Mouse (Mus musculus): ENCODE data around the gene DXBay18.
"Not testable (repeated sequence)": the region's sequence is repeated elsewhere in the genome, so short reads cannot be mapped to it uniquely, and the experiment has no call there.

Gene DXBay18

DNA sequence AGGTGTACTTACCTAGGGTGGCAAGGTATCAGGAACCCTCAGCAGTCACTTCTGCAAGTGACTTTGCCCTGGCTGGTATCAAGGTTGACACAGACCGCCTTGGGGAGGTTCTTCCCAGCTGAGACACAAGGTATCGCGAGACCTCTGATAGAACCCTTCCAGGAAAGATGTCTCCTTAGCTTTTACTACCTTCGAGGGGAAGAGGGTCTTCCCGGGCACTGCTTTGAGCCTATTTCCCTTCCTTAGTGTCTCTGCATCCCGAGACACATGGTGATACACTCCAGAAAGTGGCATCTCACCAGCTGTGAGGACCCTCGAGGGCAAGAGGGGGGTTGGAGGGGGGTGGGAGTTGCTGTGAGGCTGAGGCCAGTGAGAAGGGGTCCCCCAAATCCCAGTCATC lies at the start of gene DXBay18:
TSS of gene DXBay18 (minus strand) at position 101 of the 400 bp plus-strand sequence.
- not testable (repeated sequence) for DNase-seq (ENCODE audit: low spot score)

DNA sequence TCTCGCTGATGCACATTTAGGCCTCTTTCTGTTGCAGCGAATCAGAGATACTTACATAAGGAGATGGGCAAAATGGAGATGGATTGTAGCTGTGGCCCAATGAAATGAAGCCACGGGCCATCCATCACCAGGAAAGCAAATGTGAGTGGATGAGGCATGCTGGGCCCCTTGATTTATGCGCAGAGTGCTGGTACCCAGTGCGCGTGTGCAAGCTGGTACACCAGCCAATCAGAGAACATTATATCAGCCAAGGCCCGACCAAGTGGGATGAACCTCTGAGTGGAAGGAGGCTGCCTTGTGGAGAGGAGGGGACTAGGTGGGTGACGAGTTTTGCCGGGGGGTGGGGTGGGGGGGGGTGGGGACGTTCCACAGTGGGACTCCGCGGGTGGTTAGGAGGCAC lies 42.7 kb upstream of the DXBay18 start, which contains the start of gene Xlr3b:
TSS of gene Xlr3b (plus strand) at position 274 of the 400 bp plus-strand sequence.
- peak; percentile 35 for DNase-seq (ENCODE audit: low spot score)

DNA sequence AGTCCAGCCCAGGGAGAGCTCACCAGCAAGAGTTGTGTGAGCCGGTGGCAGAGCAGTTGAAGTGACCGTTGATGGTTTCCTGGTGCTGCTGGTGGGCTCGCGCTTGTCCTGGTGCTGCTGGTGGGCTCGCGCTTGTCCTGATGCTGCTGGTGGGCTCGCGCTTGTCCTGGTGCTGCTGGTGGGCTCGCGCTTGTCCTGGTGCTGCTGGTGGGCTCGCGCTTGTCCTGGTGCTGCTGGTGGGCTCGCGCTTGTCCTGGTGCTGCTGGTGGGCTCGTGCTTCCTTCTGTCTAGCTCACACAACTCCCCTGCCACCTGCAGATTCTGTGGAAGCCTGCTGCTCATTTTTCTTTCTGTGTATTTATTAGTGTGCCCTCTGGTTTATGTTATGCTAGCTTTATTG lies 27.6 kb upstream of the DXBay18 start, which contains the start of gene Spin2d:
TSS of gene Spin2d (minus strand) at position 101 of the 400 bp plus-strand sequence.
- not testable (repeated sequence) for DNase-seq (ENCODE audit: low spot score)

DNA sequence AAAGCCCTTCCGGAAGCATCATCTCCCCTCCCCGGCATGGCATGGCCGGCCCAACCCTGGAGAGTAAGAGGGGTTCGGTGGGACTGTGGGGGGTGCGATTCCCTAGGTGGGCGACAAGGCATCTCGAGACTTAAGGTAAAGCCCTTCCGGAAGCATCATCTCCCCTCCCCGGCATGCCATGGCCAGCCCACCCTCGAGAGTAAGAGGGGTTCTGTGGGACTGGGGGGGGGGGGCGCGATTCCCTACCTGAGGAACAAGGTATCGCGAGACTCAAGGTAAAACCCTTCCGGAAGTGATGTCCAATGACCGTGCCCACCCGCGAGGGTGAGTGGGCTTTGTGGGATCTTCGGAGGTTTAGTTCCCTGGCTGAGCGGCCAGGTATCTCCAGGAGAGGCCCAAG lies 754 bp downstream of the DXBay18 start, which contains the start of gene Xlr5b:
TSS of gene Xlr5b (plus strand) at position 301 of the 400 bp plus-strand sequence.
- not testable (repeated sequence) for DNase-seq (ENCODE audit: low spot score)

DNA sequence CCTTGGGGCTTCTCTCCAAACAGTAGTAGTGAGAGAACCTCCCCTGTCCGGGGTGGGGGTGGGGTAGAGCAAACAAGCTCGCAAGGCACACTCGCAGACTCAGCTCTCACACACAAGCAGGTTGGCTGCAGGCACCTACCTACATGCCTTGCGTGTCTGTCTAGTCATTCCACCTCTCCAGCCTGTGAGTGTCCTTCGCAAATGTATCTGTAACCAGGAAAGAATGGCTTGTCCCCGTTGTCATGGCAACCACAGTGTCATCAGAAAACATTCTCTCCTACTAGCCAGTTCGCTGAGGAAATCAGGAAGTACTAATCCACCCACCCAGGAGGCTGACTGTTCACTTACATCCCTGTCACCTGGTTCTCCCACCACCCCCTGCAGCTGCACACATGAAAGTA lies 6.0 kb downstream of the DXBay18 start:
- DNase-seq (ENCODE audit: low spot score) = not testable (repeated sequence)

DNA sequence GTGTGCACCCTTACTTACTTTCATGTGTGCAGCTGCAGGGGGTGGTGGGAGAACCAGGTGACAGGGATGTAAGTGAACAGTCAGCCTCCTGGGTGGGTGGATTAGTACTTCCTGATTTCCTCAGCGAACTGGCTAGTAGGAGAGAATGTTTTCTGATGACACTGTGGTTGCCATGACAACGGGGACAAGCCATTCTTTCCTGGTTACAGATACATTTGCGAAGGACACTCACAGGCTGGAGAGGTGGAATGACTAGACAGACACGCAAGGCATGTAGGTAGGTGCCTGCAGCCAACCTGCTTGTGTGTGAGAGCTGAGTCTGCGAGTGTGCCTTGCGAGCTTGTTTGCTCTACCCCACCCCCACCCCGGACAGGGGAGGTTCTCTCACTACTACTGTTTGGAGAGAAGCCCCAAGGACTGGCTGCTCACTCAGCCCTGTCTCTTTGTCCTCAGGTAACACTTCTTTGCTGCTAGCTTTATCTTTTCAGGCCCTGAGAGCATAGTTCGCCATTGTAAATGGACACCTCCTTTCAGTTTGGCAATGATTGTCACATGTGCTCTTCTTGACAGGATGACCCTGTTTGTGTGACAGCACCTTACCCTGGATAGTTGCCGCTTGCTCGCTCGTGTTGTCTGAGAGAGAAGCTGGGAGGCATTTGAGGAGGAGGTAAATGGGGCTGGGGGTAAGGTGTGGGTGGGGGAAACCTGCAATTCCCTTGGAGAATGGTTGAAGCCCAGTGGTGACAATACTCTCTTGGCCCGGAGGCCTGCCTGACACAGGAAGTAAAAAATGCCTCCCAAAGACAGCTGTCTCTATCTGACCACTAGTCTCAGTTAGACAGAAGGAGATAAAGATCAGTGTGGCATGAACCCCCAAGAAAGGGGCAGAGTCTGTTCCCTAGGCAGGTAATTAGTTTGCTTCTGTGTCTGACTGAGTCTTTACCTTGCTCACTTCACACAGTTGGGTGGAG lies 26.1 kb downstream of the DXBay18 start:
- DNase-seq (ENCODE audit: low spot score) = not testable (repeated sequence)

DNA sequence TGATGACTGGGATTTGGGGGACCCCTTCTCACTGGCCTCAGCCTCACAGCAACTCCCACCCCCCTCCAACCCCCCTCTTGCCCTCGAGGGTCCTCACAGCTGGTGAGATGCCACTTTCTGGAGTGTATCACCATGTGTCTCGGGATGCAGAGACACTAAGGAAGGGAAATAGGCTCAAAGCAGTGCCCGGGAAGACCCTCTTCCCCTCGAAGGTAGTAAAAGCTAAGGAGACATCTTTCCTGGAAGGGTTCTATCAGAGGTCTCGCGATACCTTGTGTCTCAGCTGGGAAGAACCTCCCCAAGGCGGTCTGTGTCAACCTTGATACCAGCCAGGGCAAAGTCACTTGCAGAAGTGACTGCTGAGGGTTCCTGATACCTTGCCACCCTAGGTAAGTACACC lies 32.5 kb downstream of the DXBay18 start, which contains the start of gene Gm14685:
TSS of gene Gm14685 (plus strand) at position 301 of the 400 bp plus-strand sequence.
- DNase-seq (ENCODE audit: low spot score) = not testable (repeated sequence)

DNA sequence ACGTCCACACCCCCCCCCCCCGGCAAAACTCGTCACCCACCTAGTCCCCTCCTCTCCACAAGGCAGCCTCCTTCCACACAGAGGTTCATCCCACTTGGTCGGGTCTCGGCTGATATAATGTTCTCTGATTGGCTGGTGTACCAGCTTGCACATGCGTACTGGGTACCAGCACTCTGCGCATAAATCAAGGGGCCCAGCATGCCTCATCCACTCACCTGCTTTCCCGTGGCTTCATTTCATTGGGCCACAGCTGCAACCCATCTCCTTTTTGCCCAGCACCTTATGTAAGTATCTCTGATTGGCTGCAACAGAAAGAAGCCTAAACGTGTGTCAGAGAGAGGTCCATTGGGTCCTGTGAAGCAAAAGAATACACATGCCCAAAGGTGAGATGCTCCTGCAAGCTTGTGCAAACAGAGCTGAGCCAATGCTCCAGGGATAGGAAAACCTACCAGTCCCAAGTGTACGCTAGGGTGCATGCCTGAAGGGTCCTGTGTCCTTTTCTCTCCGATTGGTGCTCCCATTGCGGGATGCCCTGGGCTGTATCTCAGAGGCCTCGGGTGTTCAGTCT lies 52.2 kb downstream of the DXBay18 start, which contains the start of gene Xlr3a:
TSS of gene Xlr3a (minus strand) at position 155 of the 568 bp plus-strand sequence.
- peak; percentile 35 for DNase-seq (ENCODE audit: low spot score)
